Mouse (Mus musculus): ENCODE results near the gene Cdh5. TPM values are rescaled to one million over a fixed set of nuclear protein-coding genes. Genes with fewer than 3 reads are reported as not detected.

Cdh5 gene
- polyA plus RNA-seq, 1 experiment from 2014 or later, result 10.0 TPM

DNA sequence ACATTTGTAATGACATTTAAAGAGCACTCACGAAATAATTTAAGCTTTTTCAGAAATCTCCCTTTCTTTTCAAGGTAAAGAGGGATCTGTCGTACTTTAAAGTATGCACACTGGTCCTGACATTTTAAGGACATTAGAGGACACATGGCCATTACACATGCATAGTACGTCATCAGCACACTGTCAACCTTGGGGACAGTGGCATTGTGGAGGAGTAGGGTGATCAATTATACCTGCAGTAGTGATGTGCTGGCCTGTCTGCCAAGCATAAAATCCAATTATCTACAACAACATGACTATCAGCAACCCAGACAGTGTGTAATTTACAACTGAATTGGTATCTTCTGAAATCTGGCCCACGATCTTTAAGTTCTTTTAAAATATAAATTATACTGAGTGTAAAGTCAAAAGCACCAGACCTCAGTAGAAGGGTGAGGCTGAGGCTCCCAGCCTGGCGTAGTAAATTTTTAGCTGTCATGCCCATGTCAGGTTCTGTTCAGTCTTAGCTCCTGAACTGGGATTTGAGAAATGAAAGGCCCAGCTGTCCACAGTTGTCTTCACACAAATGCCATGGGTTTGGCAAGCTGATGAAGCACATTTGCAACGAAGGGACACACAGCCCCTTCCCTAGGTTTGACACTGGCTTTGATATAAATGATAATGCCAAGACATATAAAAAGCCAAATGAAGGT lies 89.5 kb downstream of the Cdh5 start:
- TF ChIP-seq CTCF (IDR thresholded peaks at IDR 0.05; ENCODE audit: low read depth) (no peak), EP300 (IDR thresholded peaks at IDR 0.05; ENCODE audit: low read depth) (no peak)
- no peak overlapping the region for H3K27ac ChIP-seq (ENCODE audit: low read depth)
- no peak overlapping the region for H3K4me3 ChIP-seq (ENCODE audit: low read depth, low read length)
- ATAC-seq (no peak), DNase-seq (no peak)
- no peaks in the 10 kb centered on the region for H3K36me3 ChIP-seq (replicated peaks; ENCODE audit: insufficient read depth, low read length)
- no peaks in the 10 kb centered on the region for H3K4me1 ChIP-seq (ENCODE audit: insufficient read depth)
- no peak overlapping the region for H3K9ac ChIP-seq (replicated peaks)
- WGBS (ENCODE audit: insufficient replicate concordance), result 73% methylated on average over 6 of the region's 6 CpGs
- H3K9me3 ChIP-seq (ENCODE audit: low read length), result no peaks in the 10 kb centered on the region
- no peaks in the 10 kb centered on the region for H3K27me3 ChIP-seq (ENCODE audit: insufficient read depth, low read length)
- H3K4me2 ChIP-seq (ENCODE audit: low read depth, low read length), result no peak overlapping the region

DNA sequence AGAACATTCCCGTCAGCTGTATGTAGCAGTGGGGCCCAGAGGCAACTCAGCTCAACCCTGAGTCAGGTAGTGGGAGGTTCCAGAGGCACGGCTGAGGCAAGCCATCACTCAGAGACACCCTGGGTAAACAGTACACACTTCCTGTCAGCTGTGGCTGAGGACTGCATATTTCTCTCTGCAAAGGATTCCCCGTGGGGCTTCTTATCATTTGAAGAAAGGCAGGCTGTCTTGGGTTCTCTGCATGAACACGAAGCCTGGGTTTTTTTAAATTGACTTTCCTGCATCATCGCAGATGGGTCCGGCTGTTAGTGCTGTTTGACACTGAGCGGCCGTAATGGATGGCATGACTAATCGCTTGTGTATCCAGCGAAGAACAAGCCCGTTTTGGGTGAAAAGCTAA lies 90.1 kb downstream of the Cdh5 start:
- no peak for DNase-seq
- ATAC-seq, result peak; percentile 61
- no peak overlapping the region for H3K27ac ChIP-seq (ENCODE audit: low read depth)
- no peak overlapping the region for H3K4me2 ChIP-seq (ENCODE audit: low read depth, low read length)
- H3K9ac ChIP-seq (replicated peaks), result no peak overlapping the region
- no peaks in the 10 kb centered on the region for H3K4me1 ChIP-seq (ENCODE audit: insufficient read depth)
- TF ChIP-seq CTCF (IDR thresholded peaks at IDR 0.05; ENCODE audit: low read depth), result no peak
- no peak for TF ChIP-seq EP300 (IDR thresholded peaks at IDR 0.05; ENCODE audit: low read depth)
- H3K9me3 ChIP-seq (ENCODE audit: low read length), result no peaks in the 10 kb centered on the region
- WGBS (ENCODE audit: insufficient replicate concordance), result 30% methylated on average over 11 of the region's 11 CpGs
- no peaks in the 10 kb centered on the region for H3K27me3 ChIP-seq (ENCODE audit: insufficient read depth, low read length)
- H3K36me3 ChIP-seq (replicated peaks; ENCODE audit: insufficient read depth, low read length), result no peaks in the 10 kb centered on the region
- no peak overlapping the region for H3K4me3 ChIP-seq (ENCODE audit: low read depth, low read length)

Other genes starting within 250 kb of the Cdh5 start
- gene Bean1, start 68.8 kb downstream of the Cdh5 start, polyA plus RNA-seq (2015; fragmentation: Nextera tagmentation; extraction: Ambion mirVana), result not detected in 2 replicates
- gene Tk2, start 146.9 kb downstream of the Cdh5 start, polyA plus RNA-seq (2015; fragmentation: Nextera tagmentation; extraction: Ambion mirVana), result 10.3 and 10.6 TPM in 2 replicates
- 16.7 and 17.3 TPM in 2 replicates for gene Cklf, start 149.2 kb downstream of the Cdh5 start, polyA plus RNA-seq (2015; fragmentation: Nextera tagmentation; extraction: Ambion mirVana)
- gene Cmtm2a, start 191.6 kb downstream of the Cdh5 start, polyA plus RNA-seq (2015; fragmentation: Nextera tagmentation; extraction: Ambion mirVana), result not detected in 2 replicates
- not detected in 2 replicates for gene Gm45711, start 208.5 kb downstream of the Cdh5 start, polyA plus RNA-seq (2015; fragmentation: Nextera tagmentation; extraction: Ambion mirVana)
- gene Cmtm1, start 208.5 kb downstream of the Cdh5 start, polyA plus RNA-seq (2015; fragmentation: Nextera tagmentation; extraction: Ambion mirVana), result not detected in 2 replicates
- not detected in 2 replicates for gene Gm11020, start 219.9 kb downstream of the Cdh5 start, polyA plus RNA-seq (2015; fragmentation: Nextera tagmentation; extraction: Ambion mirVana)
- not detected in 2 replicates for gene Cmtm2b, start 220.6 kb downstream of the Cdh5 start, polyA plus RNA-seq (2015; fragmentation: Nextera tagmentation; extraction: Ambion mirVana)
- gene Cmtm3, start 237.8 kb downstream of the Cdh5 start, polyA plus RNA-seq (2015; fragmentation: Nextera tagmentation; extraction: Ambion mirVana), result 24.9 and 25.0 TPM in 2 replicates